Mouse (Mus musculus): ENCODE data around the gene Cd24a. TPM values are rescaled to one million over a fixed set of nuclear protein-coding genes. Genes with fewer than 3 reads are reported as not detected.
A peak's percentile ranks its signal among the peaks of the same experiment; 100 is the strongest.

The Cd24a gene
- total and polyA plus RNA-seq, 3 experiments: 469 to 2,766 (median 2,120) TPM

GRCm38 (mm10) chr10:43580649-43581078 lies 2.6 kb downstream of the Cd24a start:
- Histone ChIP-seq H3K4me1 (ENCODE audit: control insufficient read depth in 1 of 2, insufficient read depth in 2 of 2) (peaks cover 7 to 36% of the 10 kb centered on the region in 2 experiments; a peak in 3 of 4 replicates), H3K79me2 (replicated peaks; ENCODE audit: control insufficient read depth, extremely low read depth, insufficient read depth, poor library complexity, severe bottlenecking) (peaks cover 40% of the 10 kb centered on the region), H3K36me3 (replicated peaks in 1 of 2; ENCODE audit: control insufficient read depth in 1 of 2, insufficient read depth in 1 of 2, low read length in 1 of 2) (peaks cover 17 to 31% of the 10 kb centered on the region in 2 experiments), H3K9ac (ENCODE audit: insufficient read depth, low read depth) (peak overlapping the region; percentile 88), H3K9me3 (replicated peaks; ENCODE audit: low read length) (peaks cover 4% of the 10 kb centered on the region), H3K4me3 (replicated peaks in 1 of 3; ENCODE audit: low read depth in 2 of 3, low read length in 2 of 3, poor library complexity in 1 of 3) (peak overlapping the region; percentile 68 to 96 (median 72)), H3K4me2 (ENCODE audit: insufficient read depth, low read depth, poor library complexity, severe bottlenecking) (peak overlapping the region; percentile 63), H3K27ac (ENCODE audit: insufficient read depth, low read depth) (peak overlapping the region; percentile 45; the same call in 1 of the 2 replicates), H3K27me3 (replicated peaks) (no peaks in the 10 kb centered on the region)
- dilution Hi-C loops (cut with MboI; ENCODE audit: extremely low pct_ligation_motif_present, extremely low pct_unique_long_range_greater_than_20kb, low sequenced_read_pairs) (no loop called here), in situ Hi-C loops (cut with MboI; ENCODE audit: low pct_ligation_motif_present, low pct_unique_long_range_greater_than_20kb, low sequenced_read_pairs) (loop anchor here (10.0 kb wide), 1 partner anchor 244 kb away; no protein-coding TSS in a partner anchor)
- DNase-seq (ENCODE audit: extremely low read depth): no peak
- peak; percentile 89 for TF ChIP-seq BHLHE40 (IDR thresholded peaks at IDR 0.05; ENCODE audit: low read depth, low read length)
- TF ChIP-seq TCF12 (IDR thresholded peaks at IDR 0.05; ENCODE audit: low read depth, low read length): 0 out of 2 replicates have a peak, but pooled peaks have one; percentile 35
- no peak for TF ChIP-seq ZC3H11A (IDR thresholded peaks at IDR 0.05; ENCODE audit: low read depth, low read length)
- peak; percentile 49 for TF ChIP-seq MXI1 (IDR thresholded peaks at IDR 0.05; ENCODE audit: low read depth, low read length)
- TF ChIP-seq CHD1 (IDR thresholded peaks at IDR 0.05; ENCODE audit: low read depth, low read length): peak; percentile 73
- peak; percentile 21; the same call in 1 of the 2 replicates for TF ChIP-seq ETS1 (conservative IDR thresholded peaks at IDR 0.05; ENCODE audit: low read depth, low read length)
- TF ChIP-seq PAX5 (IDR thresholded peaks at IDR 0.05; ENCODE audit: low read length): no peak
- TF ChIP-seq USF1 (IDR thresholded peaks at IDR 0.05; ENCODE audit: low read depth, low read length): peak; percentile 48
- peak; percentile 39 for TF ChIP-seq SIN3A (IDR thresholded peaks at IDR 0.05; ENCODE audit: low read length)
- TF ChIP-seq POLR2A (IDR thresholded peaks at IDR 0.05; ENCODE audit: low read depth, low read length): peak; percentile 59
- no peak for TF ChIP-seq MEF2A (IDR thresholded peaks at IDR 0.05; ENCODE audit: borderline replicate concordance, low read depth, low read length)
- peak; percentile 31; the same call in 1 of the 2 replicates for TF ChIP-seq ZMIZ1 (IDR thresholded peaks at IDR 0.05; ENCODE audit: low read depth, low read length)
- no peak for TF ChIP-seq GABPA (IDR thresholded peaks at IDR 0.05; ENCODE audit: insufficient replicate concordance, low read depth, low read length)
- no peak for TF ChIP-seq ZKSCAN1 (IDR thresholded peaks at IDR 0.05; ENCODE audit: borderline replicate concordance, low read depth, low read length)
- peak; percentile 37; the same call in 1 of the 2 replicates for TF ChIP-seq IRF4 (IDR thresholded peaks at IDR 0.05; ENCODE audit: low read depth, low read length)
- peak; percentile 8; the same call in 1 of the 2 replicates for TF ChIP-seq USF2 (conservative IDR thresholded peaks at IDR 0.05; ENCODE audit: low read depth, low read length)
- TF ChIP-seq MAX (IDR thresholded peaks at IDR 0.05; ENCODE audit: low read length): peak; percentile 73

GRCm38 (mm10) chr10:43581260-43581659 lies 3.2 kb downstream of the Cd24a start:
- dilution Hi-C loops (cut with MboI; ENCODE audit: extremely low pct_ligation_motif_present, extremely low pct_unique_long_range_greater_than_20kb, low sequenced_read_pairs): no loop called here
- Histone ChIP-seq H3K79me2 (replicated peaks; ENCODE audit: control insufficient read depth, extremely low read depth, insufficient read depth, poor library complexity, severe bottlenecking) (peaks cover 40% of the 10 kb centered on the region), H3K27me3 (replicated peaks) (no peaks in the 10 kb centered on the region), H3K9me3 (replicated peaks; ENCODE audit: low read length) (peaks cover 5% of the 10 kb centered on the region), H3K36me3 (replicated peaks in 1 of 2; ENCODE audit: control insufficient read depth in 1 of 2, insufficient read depth in 1 of 2, low read length in 1 of 2) (peaks cover 17 to 31% of the 10 kb centered on the region in 2 experiments), H3K27ac (ENCODE audit: insufficient read depth, low read depth) (no peak overlapping the region), H3K9ac (ENCODE audit: insufficient read depth, low read depth) (peak overlapping the region; percentile 88), H3K4me1 (ENCODE audit: control insufficient read depth in 1 of 2, insufficient read depth in 2 of 2) (peaks cover 7 to 30% of the 10 kb centered on the region in 2 experiments; a peak in 3 of 4 replicates), H3K4me3 (replicated peaks in 1 of 3; ENCODE audit: low read depth in 2 of 3, low read length in 2 of 3, poor library complexity in 1 of 3) (peak overlapping the region; percentile 68 to 96 (median 72)), H3K4me2 (ENCODE audit: insufficient read depth, low read depth, poor library complexity, severe bottlenecking) (peak overlapping the region; percentile 63)
- in situ Hi-C loops (cut with MboI; ENCODE audit: low pct_ligation_motif_present, low pct_unique_long_range_greater_than_20kb, low sequenced_read_pairs): loop anchor here (10.0 kb wide), 1 partner anchor 244 kb away; no protein-coding TSS in a partner anchor
- DNase-seq (ENCODE audit: extremely low read depth): no peak
- TF ChIP-seq HCFC1 (IDR thresholded peaks at IDR 0.05; ENCODE audit: low read depth, low read length) (no peak), MXI1 (IDR thresholded peaks at IDR 0.05; ENCODE audit: low read depth, low read length) (no peak), ZMIZ1 (IDR thresholded peaks at IDR 0.05; ENCODE audit: low read depth, low read length) (no peak)
